Mouse (Mus musculus) midbrain, embryonic 15.5 days (tissue): Measurements from ENCODE around the gene Kremen2. TPM values are rescaled to one million over a fixed set of nuclear protein-coding genes. Genes with fewer than 3 reads are reported as not detected.

Source experiments
- ATAC-seq: fragments of 200-750 bp; cut with Nextera tagmentation; replicated peaks from 2 replicates; pipeline ENCODE4 v1.8.0; 2017; ENCODE audit warnings: moderate TSS enrichment
- H3K27ac ChIP-seq: fragments of 300-500 bp; sonication (generic); 2 replicates; pipeline ENCODE4 v1.5.1; 2015; ENCODE audit warnings: mild to moderate bottlenecking, inconsistent platforms
- H3K27me3 ChIP-seq: fragments of 300-500 bp; sonication (generic); replicated peaks from 2 replicates; pipeline ENCODE4 v1.6.1; 2015; ENCODE audit warnings: inconsistent platforms
- H3K36me3 ChIP-seq: fragments of 300-500 bp; sonication (generic); replicated peaks from 2 replicates; pipeline ENCODE4 v1.6.1; 2015; ENCODE audit warnings: inconsistent platforms
- H3K4me1 ChIP-seq: fragments of 300-500 bp; sonication (generic); 2 replicates; pipeline ENCODE4 v1.6.1; 2015; ENCODE audit warnings: inconsistent platforms
- H3K4me2 ChIP-seq: fragments of 300-500 bp; sonication (generic); 2 replicates; pipeline ENCODE4 v1.6.1; 2015; ENCODE audit warnings: inconsistent platforms, mild to moderate bottlenecking, moderate library complexity
- H3K4me3 ChIP-seq: fragments of 300-500 bp; sonication (generic); 2 replicates; pipeline ENCODE4 v1.5.1; 2015; ENCODE audit warnings: mild to moderate bottlenecking, inconsistent platforms
- H3K9ac ChIP-seq: fragments of 300-500 bp; sonication (generic); 2 replicates; pipeline ENCODE4 v1.6.1; 2015; ENCODE audit warnings: mild to moderate bottlenecking, inconsistent platforms
- H3K9me3 ChIP-seq: fragments of 300-500 bp; sonication (generic); 2 replicates; pipeline ENCODE4 v1.6.1; 2016; ENCODE audit warnings: inconsistent platforms
- WGBS: fragments of 180-500 bp; shearing (Covaris S2); methylation state at CpG from one replicate; pipeline ENCODE4 v1.1.7; 2015; ENCODE audit warnings: mixed read lengths; 5-methylcytosine and 5-hydroxymethylcytosine counted together
- polyA plus RNA-seq: library from polyadenylated mRNA; unstranded; fragments of >200 nt; fragmentation: Nextera tagmentation; extraction: Ambion mirVana; gene quantifications from 2 replicates; pipeline ENCODE4 v1.2.1, GENCODE M21; 2015

The Kremen2 gene
- 1.4 and 1.5 TPM in 2 replicates for polyA plus RNA-seq

DNA sequence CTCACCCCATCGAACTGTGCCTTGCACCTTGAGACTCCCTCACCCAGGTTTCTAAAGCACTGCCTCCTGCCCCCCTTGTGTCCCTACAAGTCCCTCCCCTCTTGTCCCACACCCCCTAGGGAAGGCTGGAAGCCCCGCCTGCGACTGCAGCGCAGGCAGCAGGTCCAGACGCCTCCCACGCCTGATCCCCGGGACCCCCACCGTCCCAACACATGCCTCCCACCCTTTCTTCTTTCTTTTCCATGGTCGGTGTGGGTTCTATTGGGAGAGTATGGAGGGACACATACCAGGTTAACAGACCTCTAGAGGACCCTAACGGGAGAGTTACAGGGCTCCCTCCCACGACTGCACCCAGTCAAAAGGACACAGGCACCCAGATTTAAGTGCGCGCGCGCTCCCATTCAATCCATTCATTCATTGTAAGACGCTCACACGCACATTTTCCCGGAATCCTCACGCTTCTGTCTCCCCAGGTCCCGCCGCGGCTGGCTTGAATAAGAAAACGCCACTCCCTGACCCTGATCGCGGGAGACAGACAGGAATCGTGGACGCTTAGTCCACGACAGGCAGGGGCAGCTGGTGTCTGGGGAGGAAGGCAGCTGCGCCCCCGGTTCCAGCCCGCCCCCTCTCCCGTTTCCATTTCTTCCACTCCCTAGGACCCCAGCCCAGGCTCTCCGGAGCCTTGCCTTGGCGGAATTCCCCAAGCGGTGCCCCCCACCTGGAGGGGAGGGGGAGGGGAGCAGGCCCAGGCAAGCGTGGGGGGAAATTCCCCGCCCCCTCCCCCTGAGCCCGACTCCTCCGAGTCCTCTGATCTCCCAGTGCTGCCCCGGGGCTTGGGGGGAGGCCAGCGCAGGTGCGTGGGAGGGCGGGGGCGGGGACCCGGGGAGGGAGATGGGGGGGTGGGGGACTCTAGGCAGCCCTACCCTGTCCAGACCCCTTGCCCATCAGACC, at the start of gene Kremen2:
TSS of gene Kremen2 (minus strand) at position 533 of the 951 bp plus-strand sequence.
- peak within 1 kb of the TSS; percentile 53 for H3K9ac ChIP-seq
- H3K27me3 ChIP-seq = peaks cover 63% of the 10 kb centered on the region
- H3K27ac ChIP-seq = no peak within 1 kb of the TSS
- H3K9me3 ChIP-seq = no peaks in the 10 kb centered on the region
- WGBS = 1% methylated on average over 44 of the region's 45 CpGs
- peaks cover 31% of the 10 kb centered on the region for H3K4me1 ChIP-seq
- H3K36me3 ChIP-seq = no peaks in the 10 kb centered on the region
- H3K4me3 ChIP-seq = peak within 1 kb of the TSS; percentile 45
- peak within 1 kb of the TSS; percentile 86 for H3K4me2 ChIP-seq
- ATAC-seq = peak; percentile 43; the same call in 1 of the 2 replicates

- ATAC-seq = no peak
- H3K9ac ChIP-seq = no peak overlapping the region
- H3K27ac ChIP-seq = no peak overlapping the region
- peaks cover 24% of the 10 kb centered on the region for H3K4me1 ChIP-seq
- H3K36me3 ChIP-seq = 0 out of 2 replicates have a peak, but pooled peaks cover 5% of the 10 kb centered on the region
- H3K9me3 ChIP-seq = no peaks in the 10 kb centered on the region
- no peak overlapping the region for H3K4me3 ChIP-seq
- 94% methylated on average over 8 of the region's 8 CpGs for WGBS
- no peak overlapping the region for H3K4me2 ChIP-seq
- H3K27me3 ChIP-seq = no peaks in the 10 kb centered on the region
Observed at GRCm38 (mm10) chr17:23795323-23795722, 49.7 kb upstream of the Kremen2 start.

- Histone ChIP-seq H3K9ac (peak overlapping the region; percentile 69), H3K4me2 (peak overlapping the region; percentile 65), H3K4me1 (peaks cover 40% of the 10 kb centered on the region), H3K27me3 (no peaks in the 10 kb centered on the region), H3K9me3 (no peaks in the 10 kb centered on the region), H3K27ac (peak overlapping the region; percentile 95), H3K36me3 (no peaks in the 10 kb centered on the region), H3K4me3 (peak overlapping the region; percentile 45)
- 46% methylated on average over 2 of the region's 2 CpGs for WGBS
- no peak for ATAC-seq
Observed at GRCm38 (mm10) chr17:23791079-23791357, 45.4 kb upstream of the Kremen2 start.

DNA sequence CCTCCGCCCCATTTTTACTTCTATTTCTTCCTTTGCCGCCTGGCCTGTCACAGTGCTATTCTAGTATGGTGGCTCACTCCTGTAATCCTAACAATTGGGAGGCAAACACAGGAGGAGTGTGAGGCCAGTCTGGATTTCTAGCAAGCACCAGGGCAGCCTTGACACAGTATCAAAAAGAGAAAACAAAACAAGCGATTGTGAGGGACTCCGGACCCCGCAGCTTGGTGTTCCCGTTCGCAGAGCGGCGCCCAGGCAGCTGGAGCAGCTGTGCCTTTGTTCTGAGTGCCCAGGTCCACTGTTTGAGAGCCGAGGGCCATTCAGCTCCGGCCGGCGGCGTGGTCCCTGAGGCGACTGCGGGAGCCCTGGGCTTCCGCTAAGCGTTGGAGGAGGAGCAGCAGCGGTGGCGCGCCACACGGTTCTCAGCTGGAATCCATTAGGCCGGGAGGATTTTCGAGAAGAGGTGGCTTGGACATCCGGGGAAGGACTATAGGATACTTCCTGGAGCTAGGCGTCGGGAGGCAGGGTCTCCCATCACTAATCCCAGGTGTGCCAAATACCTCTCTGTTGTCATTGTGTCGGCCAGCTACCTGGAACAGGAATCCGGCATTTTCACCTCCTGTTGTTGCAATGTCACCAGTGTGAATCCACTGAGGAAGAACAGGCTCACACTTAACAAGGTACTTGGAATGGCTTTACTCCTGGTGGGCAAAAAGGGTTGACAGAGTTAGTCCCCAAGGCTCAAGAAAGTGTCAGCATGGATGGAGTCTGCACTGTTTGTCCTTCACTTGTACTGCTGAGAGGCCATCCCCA, 44.8 kb upstream of the Kremen2 start, which contains the start of gene Srrm2:
TSS of gene Srrm2 (plus strand) at position 264 of the 810 bp plus-strand sequence.
- no peaks in the 10 kb centered on the region for H3K36me3 ChIP-seq
- under 1% methylated on average over 29 of the region's 29 CpGs for WGBS
- peak within 1 kb of the TSS; percentile 95 for H3K27ac ChIP-seq
- H3K4me1 ChIP-seq = peaks cover 41% of the 10 kb centered on the region
- ATAC-seq = peak; percentile 27
- peak within 1 kb of the TSS; percentile 69 for H3K9ac ChIP-seq
- peak within 1 kb of the TSS; percentile 65 for H3K4me2 ChIP-seq
- peak within 1 kb of the TSS; percentile 45 for H3K4me3 ChIP-seq
- H3K27me3 ChIP-seq = no peaks in the 10 kb centered on the region
- no peaks in the 10 kb centered on the region for H3K9me3 ChIP-seq

GRCm38 (mm10) chr17:23789749-23790268, 44.2 kb upstream of the Kremen2 start:
- 4% methylated on average over 8 of the region's 8 CpGs for WGBS
- H3K9me3 ChIP-seq = no peaks in the 10 kb centered on the region
- peak overlapping the region; percentile 95 for H3K27ac ChIP-seq
- H3K4me2 ChIP-seq = peak overlapping the region; percentile 65
- ATAC-seq = no peak
- no peaks in the 10 kb centered on the region for H3K36me3 ChIP-seq
- H3K27me3 ChIP-seq = no peaks in the 10 kb centered on the region
- peak overlapping the region; percentile 45 for H3K4me3 ChIP-seq
- peak overlapping the region; percentile 69 for H3K9ac ChIP-seq
- H3K4me1 ChIP-seq = peaks cover 47% of the 10 kb centered on the region

- Histone ChIP-seq H3K27ac (no peak overlapping the region), H3K27me3 (no peaks in the 10 kb centered on the region), H3K9ac (no peak overlapping the region), H3K4me3 (no peak overlapping the region), H3K4me2 (no peak overlapping the region), H3K9me3 (no peaks in the 10 kb centered on the region), H3K36me3 (no peaks in the 10 kb centered on the region), H3K4me1 (peaks cover 47% of the 10 kb centered on the region)
- ATAC-seq = no peak
- WGBS = 92% methylated on average over 4 of the region's 4 CpGs
Observed at GRCm38 (mm10) chr17:23788973-23789372, 43.3 kb upstream of the Kremen2 start.

DNA sequence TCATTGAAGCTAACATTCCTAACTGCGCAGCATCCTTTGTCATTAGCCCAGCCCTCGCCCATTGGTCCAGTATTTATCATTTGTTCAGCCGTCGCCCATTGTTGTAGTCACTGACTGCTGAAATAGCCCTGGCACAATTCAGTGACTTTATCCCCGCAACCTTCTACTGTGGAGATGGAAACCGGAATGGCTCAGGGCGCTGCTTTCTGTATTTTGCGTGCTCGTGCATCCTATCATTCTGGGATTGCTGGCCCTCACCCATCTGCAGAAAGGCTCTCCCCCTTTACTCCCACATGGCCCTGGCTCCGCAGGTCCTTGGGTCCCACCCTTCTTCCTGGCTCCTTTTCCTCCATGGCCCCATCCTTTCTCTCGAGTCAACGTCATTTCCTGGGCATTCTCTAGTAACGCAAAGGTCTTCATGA, 40.9 kb upstream of the Kremen2 start:
- H3K4me2 ChIP-seq = peak overlapping the region; percentile 72
- 14% methylated on average over 13 of the region's 13 CpGs for WGBS
- no peaks in the 10 kb centered on the region for H3K27me3 ChIP-seq
- H3K36me3 ChIP-seq = no peaks in the 10 kb centered on the region
- peaks cover 35% of the 10 kb centered on the region for H3K4me1 ChIP-seq
- H3K4me3 ChIP-seq = peak overlapping the region; percentile 60
- H3K9ac ChIP-seq = peak overlapping the region; percentile 45
- H3K9me3 ChIP-seq = no peaks in the 10 kb centered on the region
- peak overlapping the region; percentile 95 for H3K27ac ChIP-seq
- ATAC-seq = peak; percentile 72

DNA sequence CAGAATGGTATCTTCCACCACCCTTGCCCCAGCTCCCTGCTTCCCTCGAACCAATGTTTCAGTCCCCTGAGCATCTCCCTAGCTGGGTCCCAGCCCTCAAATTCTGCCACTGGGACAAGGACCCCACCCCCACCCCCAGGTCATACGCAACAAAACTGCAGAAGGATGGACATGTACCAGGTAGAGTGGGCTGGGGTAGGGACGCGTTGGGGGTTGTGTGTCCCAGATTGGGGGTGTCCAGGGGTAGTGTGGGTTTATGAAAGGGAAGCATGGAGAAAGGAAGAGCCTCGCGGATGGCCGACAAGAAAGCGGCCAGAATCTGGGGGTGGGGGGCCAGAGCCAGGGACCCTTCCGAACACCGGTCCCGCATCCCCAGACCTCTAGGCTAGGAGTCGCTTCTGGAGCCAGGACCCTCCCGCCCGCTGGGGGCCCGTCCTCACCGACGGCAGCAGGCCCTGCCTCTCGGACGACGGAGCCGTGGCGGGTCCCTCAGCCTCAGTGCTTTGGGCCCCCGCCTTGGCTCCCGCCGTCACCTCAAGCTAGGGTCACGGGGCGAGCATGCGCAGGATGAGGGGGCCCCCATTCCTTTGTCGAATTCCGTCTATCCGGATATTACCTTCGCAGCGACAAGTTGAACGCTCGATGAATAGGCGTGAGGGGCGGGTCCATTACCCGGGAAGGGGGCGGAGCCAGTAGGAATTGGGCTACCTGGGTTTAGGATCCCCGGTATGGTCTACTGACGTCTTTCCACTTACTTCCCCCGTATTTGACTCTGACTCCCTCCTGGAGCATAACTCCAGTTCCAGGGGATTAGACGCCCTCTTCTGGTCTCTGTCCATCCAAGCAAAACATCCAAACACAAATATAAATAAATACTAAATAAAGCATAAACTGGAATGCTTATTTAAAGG, 40.2 kb upstream of the Kremen2 start, which contains the start of gene Flywch2:
TSS of gene Flywch2 (minus strand) at position 521 of the 911 bp plus-strand sequence.
- peak within 1 kb of the TSS; percentile 83 for H3K9ac ChIP-seq
- no peaks in the 10 kb centered on the region for H3K9me3 ChIP-seq
- WGBS = 2% methylated on average over 41 of the region's 43 CpGs
- H3K27me3 ChIP-seq = no peaks in the 10 kb centered on the region
- peak; percentile 93 for ATAC-seq
- peak within 1 kb of the TSS; percentile 95 for H3K27ac ChIP-seq
- H3K4me2 ChIP-seq = peak within 1 kb of the TSS; percentile 72
- no peaks in the 10 kb centered on the region for H3K36me3 ChIP-seq
- H3K4me1 ChIP-seq = peaks cover 28% of the 10 kb centered on the region
- peak within 1 kb of the TSS; percentile 60 for H3K4me3 ChIP-seq

DNA sequence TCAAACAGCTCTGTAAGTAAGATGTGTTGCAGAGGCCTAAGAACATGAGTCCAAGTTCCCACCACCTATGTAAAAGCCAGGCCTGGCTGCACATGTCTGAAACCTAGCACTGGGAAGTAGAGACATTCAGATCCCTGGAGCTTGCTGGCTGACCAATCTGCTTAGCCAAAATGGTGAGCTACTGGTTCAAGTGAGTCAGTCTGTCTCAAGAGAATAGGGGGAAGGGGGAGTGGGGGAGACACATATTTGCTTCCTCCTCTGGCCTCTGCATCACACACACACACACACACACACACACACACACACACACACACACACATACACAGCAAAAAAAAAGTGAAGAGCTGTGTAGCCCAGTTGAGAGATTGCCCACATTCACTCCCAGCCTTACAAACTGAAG, 37.7 kb upstream of the Kremen2 start:
- H3K27ac ChIP-seq = no peak overlapping the region
- no peak for ATAC-seq
- H3K36me3 ChIP-seq = no peaks in the 10 kb centered on the region
- H3K4me1 ChIP-seq = peaks cover 13% of the 10 kb centered on the region
- no peak overlapping the region for H3K4me3 ChIP-seq
- H3K9ac ChIP-seq = no peak overlapping the region
- H3K4me2 ChIP-seq = no peak overlapping the region
- H3K27me3 ChIP-seq = no peaks in the 10 kb centered on the region
- H3K9me3 ChIP-seq = no peaks in the 10 kb centered on the region

GRCm38 (mm10) chr17:23778447-23778846, 32.8 kb upstream of the Kremen2 start:
- H3K4me2 ChIP-seq = no peak overlapping the region
- H3K4me1 ChIP-seq = 0 out of 2 replicates have a peak, but pooled peaks cover 3% of the 10 kb centered on the region
- H3K4me3 ChIP-seq = no peak overlapping the region
- H3K27ac ChIP-seq = no peak overlapping the region
- WGBS = 64% methylated on average over 2 of the region's 2 CpGs
- H3K9ac ChIP-seq = no peak overlapping the region
- no peaks in the 10 kb centered on the region for H3K9me3 ChIP-seq
- no peak for ATAC-seq
- H3K27me3 ChIP-seq = no peaks in the 10 kb centered on the region
- 0 out of 2 replicates have a peak, but pooled peaks cover 2% of the 10 kb centered on the region for H3K36me3 ChIP-seq

- Histone ChIP-seq H3K9ac (no peak overlapping the region), H3K27ac (no peak overlapping the region), H3K27me3 (no peaks in the 10 kb centered on the region), H3K9me3 (no peaks in the 10 kb centered on the region), H3K36me3 (0 out of 2 replicates have a peak, but pooled peaks cover 2% of the 10 kb centered on the region), H3K4me2 (no peak overlapping the region), H3K4me3 (no peak overlapping the region), H3K4me1 (peaks cover 4% of the 10 kb centered on the region)
- 89% methylated on average over 2 of the region's 2 CpGs for WGBS
- ATAC-seq = no peak
Observed at GRCm38 (mm10) chr17:23777141-23777540, 31.5 kb upstream of the Kremen2 start.
